Mouse (Mus musculus) gastrocnemius, postnatal 14 days (tissue): ENCODE results near the gene Pagr1a. TPM values are rescaled to one million over a fixed set of nuclear protein-coding genes. Genes with fewer than 3 reads are reported as not detected.
A peak's percentile ranks its signal among the peaks of the same experiment; 100 is the strongest.

ENCODE experiments used
- DNase-seq: peaks from one replicate; pipeline ENCODE4 v3.0.0; 2021; ENCODE audit warnings: mixed read lengths
- intact Hi-C: fragments of 180-260 bp; cut with DNase I; formaldehyde crosslinking; loops from one replicate; pipeline ENCODE4 v1.15.1; 2025; ENCODE audit warnings: low total_unique reads
- total RNA-seq, 2 experiments: library from RNA; stranded (reverse); gene quantifications; 2 replicates each; pipeline ENCODE4 v1.2.3; 2021

Gene Pagr1a
- total RNA-seq, 2 experiments from 2014 or later, result 8.6 to 15.3 TPM

GRCm38 (mm10) chr7:127021563-127022527 lies 4.7 kb upstream of the Pagr1a start:
- DNase-seq, result no peak
- intact Hi-C loops, result no loop called here

- peak; percentile 64 for DNase-seq
- intact Hi-C loops, result no loop called here
These were observed 3.9 kb upstream of the Pagr1a start, which contains the start of the genes Gm42742 and Prrt2 for GRCm38 (mm10) chr7:127020901-127021562. Gm42742 (minus strand) TSS chr7:127021097. Prrt2 (minus strand) TSS chr7:127021211.

- intact Hi-C loops, result no loop called here
- DNase-seq, result no peak
These were observed 3.3 kb upstream of the Pagr1a start for GRCm38 (mm10) chr7:127020491-127020890.

- DNase-seq, result no peak
- intact Hi-C loops, result no loop called here
These were observed 2.9 kb upstream of the Pagr1a start for GRCm38 (mm10) chr7:127020031-127020430.

GRCm38 (mm10) chr7:127019306-127019960 lies 2.3 kb upstream of the Pagr1a start:
- DNase-seq, result no peak
- intact Hi-C loops, result no loop called here

GRCm38 (mm10) chr7:127018416-127019305 lies 1.5 kb upstream of the Pagr1a start:
- intact Hi-C loops, result no loop called here
- no peak for DNase-seq

GRCm38 (mm10) chr7:127017950-127018345 lies 796 bp upstream of the Pagr1a start:
- DNase-seq, result no peak
- intact Hi-C loops, result no loop called here

GRCm38 (mm10) chr7:127016486-127016938 lies 640 bp downstream of the Pagr1a start:
- DNase-seq, result peak; percentile 61
- intact Hi-C loops, result no loop called here

- intact Hi-C loops, result no loop called here
These were observed 869 bp downstream of the Pagr1a start, which contains the start of gene Pagr1b for GRCm38 (mm10) chr7:127016481-127016485. Pagr1b (minus strand) TSS chr7:127016484.

GRCm38 (mm10) chr7:127016081-127016480 lies 1.1 kb downstream of the Pagr1a start:
- DNase-seq, result no peak
- intact Hi-C loops, result no loop called here

More at GRCm38 (mm10) chr7:127016481-127016485, 869 bp downstream of the Pagr1a start, which contains the start of gene Pagr1b:
- DNase-seq, result no peak

- intact Hi-C loops, result no loop called here
- no peak for DNase-seq
These were observed 2.2 kb downstream of the Pagr1a start for GRCm38 (mm10) chr7:127014993-127015392.

- peak; percentile 69 for DNase-seq
- intact Hi-C loops, result no loop called here
These were observed 2.8 kb downstream of the Pagr1a start, which contains the start of gene Mvp for GRCm38 (mm10) chr7:127014320-127014719. Mvp (minus strand) TSS chr7:127014621.

- no peak for DNase-seq
- intact Hi-C loops, result no loop called here
These were observed 3.8 kb downstream of the Pagr1a start for GRCm38 (mm10) chr7:127013385-127013784.

GRCm38 (mm10) chr7:127012845-127013244 lies 4.3 kb downstream of the Pagr1a start:
- DNase-seq, result no peak
- intact Hi-C loops, result no loop called here

- intact Hi-C loops, result no loop called here
- DNase-seq, result no peak
These were observed 4.8 kb downstream of the Pagr1a start for GRCm38 (mm10) chr7:127012374-127012773.

- no peak for DNase-seq
- intact Hi-C loops, result no loop called here
These were observed 5.4 kb downstream of the Pagr1a start for GRCm38 (mm10) chr7:127011717-127012116.

GRCm38 (mm10) chr7:127011051-127011450 lies 6.1 kb downstream of the Pagr1a start:
- DNase-seq, result no peak
- intact Hi-C loops, result no loop called here

- DNase-seq, result no peak
- intact Hi-C loops, result no loop called here
These were observed 7.7 kb downstream of the Pagr1a start for GRCm38 (mm10) chr7:127009307-127010085.
